Mouse (Mus musculus) kidney, postnatal 36 days (tissue): Measurements from ENCODE around the gene Elk4.

Experiments
- DNase-seq, 2 experiments: peaks; one replicate each; pipeline ENCODE4 v3.0.0; 2021 to 2022; ENCODE audit warnings: mixed read lengths in 2 of 2

Elk4 gene

DNA sequence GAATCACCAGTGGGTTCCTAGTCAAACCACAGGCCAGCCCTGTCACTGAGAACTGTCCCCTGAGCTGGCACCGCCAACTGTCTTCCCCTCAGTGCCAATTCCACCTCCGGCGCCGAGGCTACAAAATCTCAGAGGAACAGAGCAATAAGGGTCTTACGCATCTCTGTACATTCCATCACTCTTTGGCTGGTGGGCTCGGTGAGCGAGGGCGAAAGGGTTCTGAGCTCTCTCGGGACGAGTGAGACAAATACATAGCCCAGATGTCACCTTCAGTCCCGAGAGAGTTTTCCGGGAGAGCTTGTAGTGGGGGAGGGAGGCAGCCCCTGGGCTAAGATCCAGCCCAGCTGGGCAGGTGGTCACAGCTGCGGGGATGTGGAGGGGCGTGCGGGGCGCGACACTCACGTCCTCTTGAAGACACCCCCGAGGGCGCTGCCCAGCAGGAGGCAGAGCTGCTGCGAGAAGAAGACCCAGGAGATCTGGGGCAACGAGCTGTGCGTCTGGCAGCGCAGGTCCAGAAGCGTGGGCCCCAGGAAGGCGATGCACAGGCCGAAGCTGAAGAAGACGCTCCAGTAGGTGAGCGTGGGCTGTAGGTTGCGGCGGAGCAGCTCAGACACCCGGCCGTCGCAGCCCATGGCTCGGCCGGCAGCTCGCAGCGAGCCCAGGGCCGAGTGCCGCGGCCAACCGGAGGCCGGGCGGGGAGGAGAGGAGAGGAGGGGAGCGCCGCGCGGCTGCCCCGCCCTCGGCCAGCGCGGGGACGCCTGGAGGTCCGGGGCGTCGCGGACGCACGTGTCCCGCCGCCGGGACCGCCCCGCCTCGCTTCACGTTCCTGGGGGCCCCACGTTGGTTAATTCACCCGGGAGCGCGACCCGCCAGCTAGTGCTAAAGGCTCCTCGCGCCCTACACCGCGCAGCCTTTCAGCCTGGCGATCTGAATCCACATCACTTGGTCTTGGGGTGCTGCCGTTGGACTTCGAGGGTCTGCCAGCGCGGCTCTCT lies 60.2 kb downstream of the Elk4 start, which contains the start of gene Mfsd4a:
Gene Mfsd4a (minus strand): TSS at position 802 of the 995 bp plus-strand sequence.
- DNase-seq, result peak; percentile 44 to 76

DNA sequence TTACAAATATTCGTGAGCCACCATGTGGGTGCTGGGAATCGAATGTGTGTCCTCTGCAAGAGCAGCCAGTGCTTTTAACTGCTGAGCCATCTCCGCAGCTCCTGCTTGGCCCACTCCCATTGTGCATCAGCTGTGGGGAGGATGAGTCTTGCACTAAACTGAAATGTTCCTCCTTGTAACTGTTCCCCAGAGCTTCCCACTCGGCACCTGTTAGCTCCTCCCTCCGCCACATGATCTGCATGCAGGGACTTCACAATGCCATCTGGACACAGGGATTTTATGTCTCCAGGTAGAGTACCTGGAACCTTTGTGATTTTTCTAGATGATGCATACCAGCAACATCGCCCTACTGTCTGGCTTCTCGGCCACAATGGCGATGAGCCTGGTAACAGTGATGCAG lies 62.0 kb downstream of the Elk4 start:
- no peak for DNase-seq

DNA sequence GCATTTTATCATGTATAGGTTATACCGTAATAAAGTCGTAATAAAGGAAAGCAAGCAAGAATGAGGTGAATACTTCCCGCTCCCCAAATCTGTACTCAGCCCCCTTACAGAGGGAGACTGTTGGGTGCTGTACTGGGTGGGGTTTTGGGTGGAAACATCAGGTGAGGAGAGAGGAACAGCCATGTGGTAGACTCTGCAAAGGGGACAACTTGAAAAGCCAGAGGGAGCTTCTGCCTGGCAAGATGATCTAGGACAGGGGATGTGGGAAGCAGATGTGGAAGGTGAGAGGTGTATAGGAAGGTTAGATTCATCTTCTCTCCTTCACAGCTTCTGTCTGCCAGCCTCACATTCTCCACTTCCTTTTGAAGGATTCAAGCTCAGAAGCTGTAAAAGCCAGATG lies 63.3 kb downstream of the Elk4 start:
- DNase-seq, result no peak

DNA sequence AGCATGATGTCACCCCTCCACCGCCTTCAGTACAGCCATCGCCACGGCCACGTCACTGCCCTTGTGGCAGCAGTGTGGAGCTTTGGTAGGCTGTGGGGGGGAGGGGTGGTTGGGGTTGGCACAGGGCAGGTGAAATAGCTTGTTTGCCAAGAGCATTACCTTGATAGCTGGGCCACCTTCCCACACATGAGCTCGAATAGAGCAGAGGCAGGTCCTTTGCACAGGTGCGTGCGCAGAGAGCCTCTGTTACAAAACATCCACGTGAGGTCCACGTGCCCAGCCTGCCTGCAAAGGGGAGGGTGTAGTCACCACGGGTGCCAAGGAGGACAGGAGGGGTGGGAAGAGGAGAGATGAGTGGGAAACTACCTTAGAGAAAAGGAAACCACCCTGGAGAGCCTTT lies 68.2 kb downstream of the Elk4 start:
- DNase-seq, result peak; percentile 79 to 81

DNA sequence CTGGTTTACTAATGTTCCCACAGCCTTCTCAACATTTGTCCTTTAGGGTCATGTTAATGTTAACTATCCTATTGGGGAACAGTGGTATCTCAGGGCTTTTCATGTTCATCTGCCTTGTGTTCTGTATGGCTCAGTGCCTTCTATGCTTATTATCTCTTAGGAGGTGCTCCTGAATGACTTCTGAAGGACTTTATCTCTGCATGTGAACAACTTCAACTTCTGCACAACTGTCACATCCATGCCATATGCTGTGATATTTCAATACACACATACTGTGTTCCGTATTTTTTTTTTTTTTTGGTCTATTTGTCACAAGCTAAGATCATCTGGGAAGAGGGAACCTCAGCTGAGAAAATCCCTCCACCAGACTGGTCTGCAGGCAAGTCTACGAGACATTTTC lies 71.0 kb downstream of the Elk4 start:
- DNase-seq, result no peak
